Mouse (Mus musculus) heart, postnatal 36 days (tissue): ENCODE data around the gene Arih1. TPM values are rescaled to one million over a fixed set of nuclear protein-coding genes. Genes with fewer than 3 reads are reported as not detected.
"Not testable (repeated sequence)": the region's sequence is repeated elsewhere in the genome, so short reads cannot be mapped to it uniquely, and the experiment has no call there.

Experiments
- DNase-seq, 2 experiments: peaks; one replicate each; pipeline ENCODE4 v3.0.0; 2021 to 2022
- intact Hi-C: fragments of 180-260 bp; cut with DNase I; formaldehyde crosslinking; loops from one replicate; pipeline ENCODE4 v1.15.1; 2025
- total RNA-seq, 2 experiments: library from RNA; stranded (reverse); gene quantifications; 2 replicates each; pipeline ENCODE4 v1.2.3; 2021

Arih1 gene
- total RNA-seq, 2 experiments from 2014 or later, result 77.6 to 83.7 TPM

DNA sequence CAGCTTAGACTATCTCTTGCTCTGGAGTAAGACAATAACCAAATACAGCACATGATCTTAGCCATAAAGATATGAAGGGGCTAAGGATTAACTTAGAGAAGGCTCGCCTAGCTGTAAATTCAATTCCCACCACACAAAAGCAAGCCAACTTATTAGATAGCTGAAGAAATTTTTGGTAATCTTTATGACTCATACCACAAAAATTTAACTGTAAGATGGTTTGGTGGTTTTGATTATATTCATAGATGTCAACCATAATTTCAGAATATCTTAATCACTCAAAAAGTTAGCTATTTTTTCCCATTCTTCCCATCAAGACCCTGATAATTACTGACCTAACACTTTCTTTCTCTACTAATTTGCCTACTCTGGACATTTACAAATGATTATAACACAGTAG is 17.0 kb downstream of the Arih1 start:
- intact Hi-C loops, result no loop called here
- DNase-seq, result no peak

DNA sequence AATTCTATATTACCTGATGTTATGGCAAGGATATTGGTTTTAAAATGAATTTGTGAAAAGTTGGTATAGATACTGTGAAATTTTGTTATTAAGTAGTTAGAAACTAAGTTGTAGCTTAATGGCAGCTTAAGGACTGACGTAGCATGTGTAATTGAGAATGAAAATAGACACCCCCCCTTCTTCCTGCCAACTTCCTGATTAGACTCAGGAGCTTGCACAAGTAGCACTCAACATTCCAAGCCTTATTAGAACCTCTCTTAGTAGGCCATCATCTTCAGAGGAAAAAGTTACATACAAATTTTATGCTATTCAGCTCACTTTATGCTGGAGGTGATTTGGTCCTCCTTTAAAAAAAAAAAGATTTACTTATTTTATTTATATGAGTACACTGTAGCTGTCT is 22.1 kb downstream of the Arih1 start:
- DNase-seq, result no peak

GRCm38 (mm10) chr9:59458997-59459510 is 27.4 kb downstream of the Arih1 start:
- DNase-seq, result peak; percentile 9 to 18
- intact Hi-C loops, result no loop called here

More for the DNA sequence above, 22.1 kb downstream of the Arih1 start:
- intact Hi-C loops, result no loop called here

GRCm38 (mm10) chr9:59458416-59458815 is 28.0 kb downstream of the Arih1 start:
- DNase-seq, result no peak
- intact Hi-C loops, result no loop called here

DNA sequence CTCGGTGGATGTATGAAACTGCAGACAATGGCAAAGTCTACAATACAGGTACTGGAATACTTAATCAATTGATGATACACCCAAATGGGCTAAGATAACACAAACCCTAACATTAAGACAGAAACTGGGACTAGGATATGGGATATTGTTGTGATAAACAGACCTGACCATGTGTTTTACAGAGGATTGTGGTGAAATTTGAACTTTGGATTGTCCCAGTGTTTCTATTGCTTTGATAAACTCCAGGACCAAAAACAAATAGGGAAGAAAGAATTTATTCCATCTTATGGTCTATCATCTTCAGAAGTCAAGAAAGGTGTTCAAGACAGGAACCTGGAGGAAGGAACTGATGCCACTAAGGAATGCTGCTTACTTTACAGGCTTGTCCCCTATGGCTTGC is 28.7 kb downstream of the Arih1 start:
- DNase-seq, result no peak
- intact Hi-C loops, result no loop called here

DNA sequence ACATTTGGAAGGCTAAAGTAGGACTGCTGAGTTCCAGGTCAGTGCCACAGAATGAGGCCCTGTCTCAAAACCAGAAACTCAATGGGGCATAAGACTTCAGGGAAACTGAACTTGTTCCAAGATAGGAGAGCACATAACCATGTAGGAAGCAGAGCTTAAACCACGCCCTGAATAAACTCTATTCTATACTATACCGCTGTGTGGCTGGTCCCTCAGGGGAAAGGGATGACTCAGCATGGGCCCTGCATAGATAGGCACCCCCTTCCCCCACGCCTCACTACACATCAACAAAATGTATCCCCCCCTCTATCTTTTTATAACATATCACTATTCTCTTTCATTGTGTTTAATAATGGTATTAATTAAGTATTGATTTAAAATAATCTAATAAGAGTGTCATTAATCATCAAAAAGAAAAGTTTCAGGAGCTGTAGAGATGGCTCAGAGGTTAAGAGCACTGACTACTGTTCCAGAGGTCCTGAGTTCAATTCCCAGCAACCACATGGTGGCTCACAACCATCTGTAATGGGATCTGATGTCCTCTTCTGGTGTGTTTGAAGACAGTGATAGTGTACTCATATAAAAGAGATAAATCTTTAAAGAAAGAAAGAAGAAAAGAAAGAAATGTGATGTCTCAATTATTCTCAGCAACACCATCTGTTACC is 30.9 kb downstream of the Arih1 start:
- intact Hi-C loops, result no loop called here
- no peak for DNase-seq

GRCm38 (mm10) chr9:59433729-59434128 is 52.7 kb downstream of the Arih1 start:
- intact Hi-C loops, result no loop called here
- DNase-seq, result no peak

GRCm38 (mm10) chr9:59431626-59432025 is 54.8 kb downstream of the Arih1 start:
- intact Hi-C loops, result no loop called here

DNA sequence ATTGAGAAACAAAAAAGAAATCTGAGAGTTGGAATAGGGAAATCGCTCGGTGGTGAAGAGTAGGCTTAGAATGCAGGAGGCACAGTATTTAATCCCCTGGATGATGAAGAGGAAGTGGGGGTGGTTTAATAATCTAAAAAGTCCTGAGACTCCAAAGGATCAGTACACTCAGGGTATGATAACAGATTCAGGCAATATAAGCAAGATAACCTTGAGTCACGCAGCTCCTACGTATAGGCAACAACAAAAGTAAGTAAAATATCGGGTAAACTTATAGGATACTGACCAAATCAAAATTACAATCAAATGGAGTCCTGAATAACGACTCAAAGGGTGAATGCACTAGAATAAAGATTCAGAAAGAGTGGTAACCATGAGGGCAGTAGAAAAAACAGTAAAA is 65.9 kb downstream of the Arih1 start:
- DNase-seq, result no peak
- intact Hi-C loops, result no loop called here

More at GRCm38 (mm10) chr9:59431626-59432025, 54.8 kb downstream of the Arih1 start:
- no peak for DNase-seq

GRCm38 (mm10) chr9:59407271-59407670 is 79.1 kb downstream of the Arih1 start:
- DNase-seq, result no peak
- intact Hi-C loops, result no loop called here

DNA sequence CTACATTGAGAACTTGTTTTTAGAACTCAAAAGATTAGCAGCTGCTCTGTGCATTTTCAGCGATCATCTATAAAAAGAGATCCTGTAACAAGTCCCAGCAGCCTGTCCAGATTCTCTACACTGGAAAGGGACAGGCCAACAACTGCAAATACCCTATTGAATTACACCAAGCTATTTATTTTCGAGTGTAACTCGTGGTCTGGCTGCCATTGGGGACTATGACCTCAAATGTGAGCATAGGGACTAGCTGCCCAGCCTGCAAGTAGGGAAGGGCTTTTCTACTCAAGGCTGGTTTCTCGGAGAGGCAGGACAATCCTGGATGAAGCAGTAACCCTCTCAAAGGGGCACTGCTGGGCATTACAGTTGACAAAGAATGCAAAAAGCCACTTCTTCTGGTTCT is 97.3 kb downstream of the Arih1 start:
- intact Hi-C loops, result no loop called here
- no peak for DNase-seq

GRCm38 (mm10) chr9:59388311-59388710 is 98.1 kb downstream of the Arih1 start:
- intact Hi-C loops, result no loop called here
- no peak for DNase-seq

DNA sequence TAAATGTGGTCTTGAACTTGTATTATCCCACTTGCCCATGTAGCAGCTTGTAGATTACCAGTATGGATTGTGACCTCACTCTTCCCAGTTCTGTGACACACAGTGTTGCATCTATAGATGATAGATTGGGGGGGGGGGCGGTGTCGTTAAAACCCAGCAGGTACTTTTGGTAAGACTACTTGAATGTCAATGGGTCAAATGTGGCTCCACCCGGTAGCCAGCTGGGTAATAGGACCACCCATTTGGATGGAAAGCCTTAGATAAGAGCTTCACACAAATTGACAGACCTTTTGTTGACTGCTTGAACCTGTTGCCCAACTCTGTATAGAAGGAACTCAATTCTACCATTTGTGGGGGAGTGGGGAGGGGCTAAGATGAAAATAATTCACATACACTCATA is 99.0 kb downstream of the Arih1 start:
- DNase-seq, result no peak
- intact Hi-C loops, result no loop called here

DNA sequence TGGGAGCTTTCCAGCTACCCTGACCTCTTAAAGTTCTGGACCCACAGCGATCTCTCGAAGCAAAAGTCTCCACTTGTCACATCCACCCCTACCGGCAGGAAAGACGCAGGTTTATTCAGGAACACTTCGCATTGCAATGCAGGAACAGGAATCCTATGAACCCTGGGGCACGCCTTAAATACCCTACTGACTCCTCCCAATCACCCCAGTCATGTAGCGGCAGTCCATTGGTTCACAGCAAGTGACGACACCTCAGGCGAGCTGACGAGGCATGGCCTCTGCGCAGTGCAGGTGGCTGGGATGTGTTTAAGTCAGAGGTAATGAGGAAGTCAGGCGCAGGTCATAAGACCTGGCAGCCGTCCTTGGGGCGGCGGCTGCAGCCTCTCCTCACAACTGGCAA is 110.8 kb downstream of the Arih1 start:
- intact Hi-C loops, result no loop called here
- DNase-seq, result no peak

DNA sequence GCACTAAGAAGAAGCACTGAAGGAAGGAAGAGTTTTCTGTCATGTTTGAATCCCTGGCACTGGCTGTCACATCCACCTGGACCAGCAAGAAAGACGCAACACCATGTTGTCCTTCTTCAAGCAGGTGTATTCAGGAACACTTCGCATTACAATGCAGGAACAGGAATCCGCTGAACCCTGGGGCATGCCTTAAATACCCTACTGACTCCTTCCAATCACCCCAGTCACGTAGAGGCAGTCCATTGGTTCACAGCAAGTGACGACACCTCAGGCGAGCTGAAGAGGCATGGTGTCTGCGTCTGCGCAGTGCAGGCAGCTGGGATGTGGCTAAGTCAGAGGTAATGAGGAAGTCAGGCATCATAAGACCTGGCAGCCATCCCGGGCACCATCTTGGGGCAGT is 116.8 kb downstream of the Arih1 start:
- intact Hi-C loops, result no loop called here
- DNase-seq, result no peak

- intact Hi-C loops, result no loop called here
- DNase-seq, result no peak
Observed at GRCm38 (mm10) chr9:59369220-59369619, 117.2 kb downstream of the Arih1 start.

DNA sequence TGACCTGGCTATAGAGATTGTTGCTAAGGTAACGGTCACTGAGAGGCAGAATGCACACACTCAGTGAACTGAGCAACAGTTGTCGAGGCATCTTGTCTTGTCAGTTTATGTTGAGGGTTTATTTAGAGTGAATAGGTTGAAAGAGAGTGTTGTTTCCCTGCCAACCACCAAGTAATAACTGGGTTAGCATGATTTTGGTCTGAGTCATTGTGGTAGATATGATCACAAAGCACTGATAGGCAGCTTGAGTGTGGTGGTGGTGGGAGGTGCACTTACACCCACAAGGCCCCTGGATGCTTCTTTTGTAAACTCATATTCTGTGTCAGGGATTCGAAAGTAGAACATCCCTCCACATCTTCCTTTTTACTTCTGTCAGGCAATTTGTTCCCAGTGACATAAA is 125.9 kb downstream of the Arih1 start:
- intact Hi-C loops, result not testable (repeated sequence)

GRCm38 (mm10) chr9:59358041-59358440 is 128.4 kb downstream of the Arih1 start:
- DNase-seq, result not testable (repeated sequence)
- intact Hi-C loops, result loop anchor here (10.0 kb wide), 1 partner anchor 207 kb away; no protein-coding TSS in a partner anchor

More for the DNA sequence above, 125.9 kb downstream of the Arih1 start:
- DNase-seq, result not testable (repeated sequence)

DNA sequence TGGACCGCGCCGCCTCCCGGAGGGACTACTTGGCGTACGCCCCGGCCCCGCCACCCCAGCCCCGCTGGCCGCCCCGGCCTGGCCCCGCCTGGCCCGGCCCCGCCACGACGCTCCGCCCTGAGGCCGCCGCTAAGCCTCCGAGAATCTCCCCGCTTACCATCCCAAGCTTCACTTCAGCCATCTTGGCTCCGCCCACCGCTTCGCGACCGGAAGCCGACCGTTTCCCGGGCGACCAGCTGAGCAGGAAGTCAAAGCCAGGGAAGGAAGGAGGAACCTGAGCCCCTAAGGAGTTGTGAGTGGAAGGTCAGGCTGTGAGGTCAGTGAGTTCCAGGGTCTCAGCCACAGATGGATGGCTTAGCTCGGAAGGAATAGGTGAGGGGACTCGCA is 133.2 kb downstream of the Arih1 start, which contains the start of gene Bbs4:
Gene Bbs4, minus strand, starts transcription at position 256 of the 387 bp plus-strand sequence.
- intact Hi-C loops, result loop anchor here (2.0 to 10.0 kb wide), 3 partner anchors 61 to 212 kb away; partner anchors contain the start of genes Adpgk and Arih1
- DNase-seq, result peak; percentile 91 to 94

GRCm38 (mm10) chr9:59352586-59353252 is 133.7 kb downstream of the Arih1 start:
- intact Hi-C loops, result loop anchor here (2.0 to 10.0 kb wide), 3 partner anchors 60 to 212 kb away; partner anchors contain the start of genes Adpgk and Arih1

DNA sequence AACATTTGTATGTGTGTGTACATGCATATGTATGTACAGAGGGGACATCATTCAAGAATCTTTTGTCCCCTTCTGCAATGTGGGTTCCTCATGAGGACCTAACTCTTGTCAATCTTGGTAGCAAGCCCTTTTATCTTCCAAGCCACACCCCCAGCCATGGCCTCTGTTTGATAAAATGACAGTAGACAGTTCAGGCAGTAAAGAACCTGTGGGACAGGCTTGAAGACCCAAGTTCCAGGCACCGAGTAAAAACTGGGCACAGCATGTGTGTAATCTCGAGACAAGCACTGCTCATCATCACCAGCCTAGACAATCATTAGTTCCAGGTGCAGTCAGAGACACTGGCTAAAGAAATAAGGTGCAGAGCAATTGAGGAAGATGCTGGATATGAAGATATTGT is 140.2 kb downstream of the Arih1 start:
- intact Hi-C loops, result no loop called here

More at GRCm38 (mm10) chr9:59352586-59353252, 133.7 kb downstream of the Arih1 start:
- no peak for DNase-seq

GRCm38 (mm10) chr9:59340002-59340401 is 146.4 kb downstream of the Arih1 start:
- DNase-seq, result peak in 1 of 2 experiments; percentile 31
- intact Hi-C loops, result no loop called here

More for the DNA sequence above, 140.2 kb downstream of the Arih1 start:
- no peak for DNase-seq
